Mouse (Mus musculus): Measurements from ENCODE around the gene Dgkb. TPM values are rescaled to one million over a fixed set of nuclear protein-coding genes. Genes with fewer than 3 reads are reported as not detected.

Dgkb gene
- polyA plus RNA-seq, 1 experiment: 3.6 TPM

- TF ChIP-seq CTCF (IDR thresholded peaks at IDR 0.05; ENCODE audit: borderline replicate concordance, extremely low read depth, insufficient read depth, insufficient read length) (no peak), POLR2A (IDR thresholded peaks at IDR 0.05; ENCODE audit: borderline replicate concordance, extremely low read depth, insufficient read depth, insufficient read length, poor library complexity, severe bottlenecking) (no peak)
- DNase-seq (ENCODE audit: low read depth): peak; percentile 87
Measured at GRCm38 (mm10) chr12:38385942-38386341, 568.4 kb downstream of the Dgkb start.

- peak; percentile 85 for DNase-seq (ENCODE audit: low read depth)
- no peak for TF ChIP-seq POLR2A (IDR thresholded peaks at IDR 0.05; ENCODE audit: borderline replicate concordance, extremely low read depth, insufficient read depth, insufficient read length, poor library complexity, severe bottlenecking)
- TF ChIP-seq CTCF (IDR thresholded peaks at IDR 0.05; ENCODE audit: borderline replicate concordance, extremely low read depth, insufficient read depth, insufficient read length): no peak
Measured at GRCm38 (mm10) chr12:38386991-38387390, 569.5 kb downstream of the Dgkb start.

GRCm38 (mm10) chr12:38387654-38388053 is 570.1 kb downstream of the Dgkb start:
- peak; percentile 16 for DNase-seq (ENCODE audit: low read depth)
- no peak for TF ChIP-seq CTCF (IDR thresholded peaks at IDR 0.05; ENCODE audit: borderline replicate concordance, extremely low read depth, insufficient read depth, insufficient read length)
- TF ChIP-seq POLR2A (IDR thresholded peaks at IDR 0.05; ENCODE audit: borderline replicate concordance, extremely low read depth, insufficient read depth, insufficient read length, poor library complexity, severe bottlenecking): no peak

GRCm38 (mm10) chr12:38388243-38388642 is 570.7 kb downstream of the Dgkb start:
- no peak for DNase-seq (ENCODE audit: low read depth)
- no peak for TF ChIP-seq POLR2A (IDR thresholded peaks at IDR 0.05; ENCODE audit: borderline replicate concordance, extremely low read depth, insufficient read depth, insufficient read length, poor library complexity, severe bottlenecking)

- no peak for TF ChIP-seq CTCF (IDR thresholded peaks at IDR 0.05; ENCODE audit: borderline replicate concordance, extremely low read depth, insufficient read depth, insufficient read length)
- no peak for TF ChIP-seq POLR2A (IDR thresholded peaks at IDR 0.05; ENCODE audit: borderline replicate concordance, extremely low read depth, insufficient read depth, insufficient read length, poor library complexity, severe bottlenecking)
- peak; percentile 65 for DNase-seq (ENCODE audit: low read depth)
Measured at GRCm38 (mm10) chr12:38397754-38398312, 580.3 kb downstream of the Dgkb start.

- DNase-seq (ENCODE audit: low read depth): no peak
- TF ChIP-seq CTCF (IDR thresholded peaks at IDR 0.05; ENCODE audit: borderline replicate concordance, extremely low read depth, insufficient read depth, insufficient read length) (no peak), POLR2A (IDR thresholded peaks at IDR 0.05; ENCODE audit: borderline replicate concordance, extremely low read depth, insufficient read depth, insufficient read length, poor library complexity, severe bottlenecking) (no peak)
Measured at GRCm38 (mm10) chr12:38400089-38400488, 582.6 kb downstream of the Dgkb start.

GRCm38 (mm10) chr12:38435364-38436130 is 618.0 kb downstream of the Dgkb start:
- peak; percentile 84 for DNase-seq (ENCODE audit: low read depth)
- TF ChIP-seq CTCF (IDR thresholded peaks at IDR 0.05; ENCODE audit: borderline replicate concordance, extremely low read depth, insufficient read depth, insufficient read length): no peak

GRCm38 (mm10) chr12:38436131-38436436 is 618.6 kb downstream of the Dgkb start:
- DNase-seq (ENCODE audit: low read depth): no peak
- TF ChIP-seq CTCF (IDR thresholded peaks at IDR 0.05; ENCODE audit: borderline replicate concordance, extremely low read depth, insufficient read depth, insufficient read length): no peak
- TF ChIP-seq POLR2A (IDR thresholded peaks at IDR 0.05; ENCODE audit: borderline replicate concordance, extremely low read depth, insufficient read depth, insufficient read length, poor library complexity, severe bottlenecking): no peak

- peak; percentile 91 for DNase-seq (ENCODE audit: low read depth)
- no peak for TF ChIP-seq POLR2A (IDR thresholded peaks at IDR 0.05; ENCODE audit: borderline replicate concordance, extremely low read depth, insufficient read depth, insufficient read length, poor library complexity, severe bottlenecking)
- TF ChIP-seq CTCF (IDR thresholded peaks at IDR 0.05; ENCODE audit: borderline replicate concordance, extremely low read depth, insufficient read depth, insufficient read length): no peak
Measured at GRCm38 (mm10) chr12:38450323-38451087, 633.0 kb downstream of the Dgkb start.

GRCm38 (mm10) chr12:38451677-38452076 is 634.2 kb downstream of the Dgkb start:
- TF ChIP-seq CTCF (IDR thresholded peaks at IDR 0.05; ENCODE audit: borderline replicate concordance, extremely low read depth, insufficient read depth, insufficient read length): no peak
- peak; percentile 47 for DNase-seq (ENCODE audit: low read depth)

GRCm38 (mm10) chr12:38468191-38468590 is 650.7 kb downstream of the Dgkb start:
- TF ChIP-seq CTCF (IDR thresholded peaks at IDR 0.05; ENCODE audit: borderline replicate concordance, extremely low read depth, insufficient read depth, insufficient read length) (no peak), POLR2A (IDR thresholded peaks at IDR 0.05; ENCODE audit: borderline replicate concordance, extremely low read depth, insufficient read depth, insufficient read length, poor library complexity, severe bottlenecking) (no peak)

GRCm38 (mm10) chr12:38468605-38469004 is 651.1 kb downstream of the Dgkb start:
- TF ChIP-seq POLR2A (IDR thresholded peaks at IDR 0.05; ENCODE audit: borderline replicate concordance, extremely low read depth, insufficient read depth, insufficient read length, poor library complexity, severe bottlenecking): no peak
- TF ChIP-seq CTCF (IDR thresholded peaks at IDR 0.05; ENCODE audit: borderline replicate concordance, extremely low read depth, insufficient read depth, insufficient read length): no peak
- DNase-seq (ENCODE audit: low read depth): peak; percentile 7

More at GRCm38 (mm10) chr12:38468191-38468590, 650.7 kb downstream of the Dgkb start:
- no peak for DNase-seq (ENCODE audit: low read depth)

Measured in brain, embryonic 14.5 days (tissue).